Mouse (Mus musculus) cortical plate, adult 2 months (tissue): ENCODE data around the gene Birc5.

ENCODE experiments used
- CTCF ChIP-seq: fragments of 200-500 bp; IDR thresholded peaks from 2 replicates; pipeline ENCODE4 v1.5.1; 2011; ENCODE audit warnings: mild to moderate bottlenecking, control low read depth, low read length; ENCODE audit not compliant: insufficient read depth; ENCODE audit errors: extremely low read depth
- POLR2A ChIP-seq: fragments of 200-500 bp; IDR thresholded peaks from 2 replicates; pipeline ENCODE4 v1.6.1; 2011; ENCODE audit warnings: mild to moderate bottlenecking, low read length, control low read depth; ENCODE audit not compliant: insufficient read depth; ENCODE audit errors: extremely low read depth

DNA sequence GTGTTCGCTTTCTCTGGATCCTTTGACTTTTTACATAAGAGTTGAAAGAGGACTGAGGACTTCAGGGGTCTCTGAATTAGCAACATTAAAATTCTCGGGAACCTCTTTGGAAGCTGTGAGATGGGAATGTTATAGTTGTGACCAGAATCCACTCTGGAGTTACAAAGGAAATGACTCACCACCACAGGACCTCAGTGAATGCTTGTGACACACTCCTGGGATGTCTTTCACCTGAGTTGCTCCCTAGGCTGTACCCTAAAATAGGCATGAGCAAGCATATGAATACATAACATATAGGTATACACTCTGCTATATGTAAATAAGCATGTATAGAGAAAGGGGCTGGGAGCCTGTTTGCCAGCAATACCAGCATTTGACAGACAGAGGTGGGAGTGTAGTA is 5.6 kb upstream of the Birc5 start:
- TF ChIP-seq CTCF (no peak), POLR2A (no peak)
